Mouse (Mus musculus): ENCODE data around the gene Zdhhc12.

GRCm38 (mm10) chr2:30133613-30134377 is 40.3 kb upstream of the Zdhhc12 start, which contains the start of gene Tbc1d13:
- TF ChIP-seq MAX (IDR thresholded peaks at IDR 0.05) (peak; percentile 85), CTCF (IDR thresholded peaks at IDR 0.05; ENCODE audit: control insufficient read depth, insufficient read depth, insufficient read length) (no peak), MYOG (IDR thresholded peaks at IDR 0.05; ENCODE audit: control insufficient read depth, extremely low read depth, insufficient read length) (no peak), USF1 (IDR thresholded peaks at IDR 0.05; ENCODE audit: low read depth) (peak; percentile 100), FOSL1 (IDR thresholded peaks at IDR 0.05; ENCODE audit: insufficient read depth, low read length, poor library complexity, severe bottlenecking) (no peak), MYOD1 (IDR thresholded peaks at IDR 0.05; ENCODE audit: control insufficient read depth, insufficient read length, low read depth) (no peak), CEBPB (IDR thresholded peaks at IDR 0.05; ENCODE audit: low read depth) (no peak)
